Mouse (Mus musculus): ENCODE results near the gene Notch1. TPM values are rescaled to one million over a fixed set of nuclear protein-coding genes. Genes with fewer than 3 reads are reported as not detected.

Notch1 gene
- total RNA-seq, 2 experiments from 2014 or later, result 30.4 to 31.4 TPM

DNA sequence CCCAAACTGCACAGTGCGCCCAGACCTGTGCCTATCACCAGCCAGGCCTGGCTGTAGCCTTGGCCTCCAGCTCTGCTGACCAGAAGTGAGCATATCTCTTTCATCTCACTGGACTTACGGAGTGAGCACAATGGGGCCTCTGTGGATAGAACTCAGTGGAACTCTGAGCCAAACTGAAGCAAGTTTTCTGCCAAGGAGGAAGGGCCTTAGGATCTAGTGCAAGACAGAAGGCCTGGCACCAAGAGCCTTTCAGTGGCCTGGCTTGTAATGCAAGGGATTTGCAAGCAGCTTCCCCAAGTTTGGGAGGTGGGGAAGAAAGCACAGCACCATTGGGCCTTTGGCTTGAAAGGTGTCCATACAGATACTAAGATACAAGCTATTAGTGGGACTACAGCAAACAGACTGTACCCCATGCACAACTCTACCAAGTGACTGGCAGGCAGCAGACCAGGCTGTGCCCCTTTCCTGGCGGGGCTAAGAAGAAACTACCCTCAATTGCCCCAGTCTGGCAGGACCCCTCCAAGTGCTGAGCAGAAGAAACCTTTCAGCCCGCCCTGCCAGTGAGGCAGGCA, 16.4 kb downstream of the Notch1 start:
- peak; percentile 53 to 57 for DNase-seq

DNA sequence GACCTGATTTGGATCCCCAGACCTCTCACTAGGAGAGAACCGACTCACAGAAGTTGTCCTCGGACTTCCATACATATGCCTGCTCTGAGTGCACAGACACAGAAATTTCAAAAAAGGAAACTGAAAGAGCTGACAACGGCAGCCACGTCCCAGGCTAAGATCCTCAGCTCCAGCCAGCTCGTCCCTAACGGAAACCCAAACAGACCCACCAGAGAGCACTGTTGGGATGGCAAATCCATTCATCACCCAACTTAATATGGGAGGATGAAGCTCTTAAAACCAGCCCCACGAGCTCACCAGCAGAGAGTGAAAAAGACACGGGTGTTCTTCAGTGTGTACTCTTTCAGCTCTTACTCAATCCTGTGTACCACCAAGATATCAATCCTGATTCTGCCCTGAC, 17.8 kb downstream of the Notch1 start:
- no peak for DNase-seq

DNA sequence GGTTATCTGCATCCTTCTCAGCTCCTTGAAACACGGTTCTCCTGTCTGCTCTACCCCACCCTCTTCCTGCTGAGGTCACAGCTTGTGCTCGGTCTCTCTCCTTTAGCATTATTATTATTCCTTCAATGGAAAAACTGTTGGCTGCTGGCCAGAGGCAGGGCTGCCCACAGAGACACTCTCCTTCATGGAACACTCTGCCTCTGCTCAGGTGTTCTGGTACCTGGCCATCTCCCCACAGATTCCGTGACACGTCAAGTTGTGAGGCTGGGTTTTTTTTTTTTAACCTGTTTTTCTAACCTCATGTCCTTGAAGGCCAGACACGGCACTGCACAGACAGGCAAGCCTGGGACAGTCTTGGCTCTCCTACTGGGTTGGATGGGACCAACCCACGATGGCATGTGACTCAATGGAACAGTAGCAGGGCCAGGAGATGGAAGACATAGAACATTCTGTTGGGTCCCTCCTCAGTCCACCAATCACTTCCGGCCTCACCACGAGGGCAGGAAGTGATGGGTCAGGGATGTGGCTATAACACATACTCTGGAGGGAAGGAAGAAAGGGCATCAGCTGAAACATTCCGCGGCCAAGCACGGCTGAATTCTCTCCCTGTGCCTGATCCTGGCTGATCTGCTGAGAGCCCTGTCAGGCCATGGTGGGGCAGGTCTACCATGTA, 18.5 kb downstream of the Notch1 start:
- no peak for DNase-seq

DNA sequence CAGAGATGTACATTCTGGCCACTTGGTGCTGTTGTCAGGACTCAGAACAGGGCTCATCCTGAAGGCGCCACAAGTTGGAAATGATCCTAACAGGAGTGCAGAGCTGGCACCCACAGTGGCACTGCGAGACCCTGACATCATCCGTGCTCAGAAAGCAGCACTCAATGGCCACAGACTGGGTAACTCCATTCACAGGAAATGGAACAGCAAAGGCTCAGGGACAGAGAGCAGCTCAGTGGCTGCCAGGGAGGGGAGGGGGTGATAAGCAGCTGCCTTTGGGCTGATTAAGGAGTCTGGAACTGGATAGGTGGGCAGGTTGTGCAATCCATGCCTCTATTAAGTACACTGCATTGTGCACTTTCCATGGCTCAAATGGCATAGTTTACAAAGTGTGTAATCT, 20.0 kb downstream of the Notch1 start:
- DNase-seq, result no peak

DNA sequence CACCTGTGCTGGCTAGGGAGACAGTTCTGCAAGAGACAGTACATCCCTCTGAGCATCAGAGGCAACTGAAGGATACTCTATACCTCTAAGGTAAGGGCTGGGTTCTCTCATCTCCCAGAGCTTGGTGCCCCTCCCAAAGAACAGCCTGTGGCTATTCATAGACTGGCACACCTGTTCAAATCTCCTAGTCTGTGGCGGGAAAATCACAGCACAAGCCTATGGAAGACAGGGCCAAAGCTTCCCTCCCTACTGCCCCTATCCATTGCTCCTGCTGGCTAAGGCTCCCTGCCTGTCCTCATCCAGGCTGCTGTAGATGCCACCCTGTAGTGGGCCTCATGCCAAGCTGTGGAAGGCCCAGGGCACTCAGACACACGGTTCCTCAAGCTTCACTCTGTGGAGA, 20.8 kb downstream of the Notch1 start:
- no peak for DNase-seq

DNA sequence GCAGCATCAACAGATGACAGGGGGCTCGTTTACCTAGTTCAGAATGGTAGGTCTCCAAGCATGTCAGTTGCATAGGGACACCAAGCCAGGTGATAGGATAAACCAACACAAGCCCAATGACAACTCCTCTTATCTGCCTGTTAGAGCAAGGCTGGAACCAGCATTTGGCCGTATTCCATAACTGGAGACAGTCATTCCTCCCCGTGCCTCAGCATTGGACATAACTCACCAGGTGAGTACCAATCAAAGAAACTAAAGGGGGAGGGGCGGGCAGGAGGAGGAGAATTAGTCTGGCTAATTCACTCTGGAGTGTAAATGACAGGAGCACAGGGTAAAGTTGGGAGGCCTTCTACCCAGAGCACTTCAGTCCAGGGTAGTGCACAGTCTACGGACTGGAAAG, 21.5 kb downstream of the Notch1 start:
- DNase-seq, result no peak

DNA sequence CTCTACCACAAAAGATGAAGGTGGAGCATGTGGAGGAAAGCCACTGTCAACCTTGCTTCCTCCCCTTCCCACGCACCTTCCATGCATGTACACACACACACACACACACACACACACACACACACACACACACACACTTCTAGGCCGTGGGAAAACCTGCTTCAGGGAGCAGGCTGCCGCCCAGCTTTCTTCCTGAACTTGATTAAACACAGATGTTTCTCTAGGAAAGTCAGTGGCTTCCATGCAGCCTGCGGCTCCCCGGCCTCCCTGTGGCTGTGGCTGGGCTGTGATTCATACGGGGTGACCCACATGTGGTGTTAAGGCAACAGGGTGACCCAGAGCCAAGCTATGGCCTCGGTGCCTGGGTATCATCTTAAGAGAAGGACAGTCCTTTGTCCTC, 22.1 kb downstream of the Notch1 start:
- no peak for DNase-seq

DNA sequence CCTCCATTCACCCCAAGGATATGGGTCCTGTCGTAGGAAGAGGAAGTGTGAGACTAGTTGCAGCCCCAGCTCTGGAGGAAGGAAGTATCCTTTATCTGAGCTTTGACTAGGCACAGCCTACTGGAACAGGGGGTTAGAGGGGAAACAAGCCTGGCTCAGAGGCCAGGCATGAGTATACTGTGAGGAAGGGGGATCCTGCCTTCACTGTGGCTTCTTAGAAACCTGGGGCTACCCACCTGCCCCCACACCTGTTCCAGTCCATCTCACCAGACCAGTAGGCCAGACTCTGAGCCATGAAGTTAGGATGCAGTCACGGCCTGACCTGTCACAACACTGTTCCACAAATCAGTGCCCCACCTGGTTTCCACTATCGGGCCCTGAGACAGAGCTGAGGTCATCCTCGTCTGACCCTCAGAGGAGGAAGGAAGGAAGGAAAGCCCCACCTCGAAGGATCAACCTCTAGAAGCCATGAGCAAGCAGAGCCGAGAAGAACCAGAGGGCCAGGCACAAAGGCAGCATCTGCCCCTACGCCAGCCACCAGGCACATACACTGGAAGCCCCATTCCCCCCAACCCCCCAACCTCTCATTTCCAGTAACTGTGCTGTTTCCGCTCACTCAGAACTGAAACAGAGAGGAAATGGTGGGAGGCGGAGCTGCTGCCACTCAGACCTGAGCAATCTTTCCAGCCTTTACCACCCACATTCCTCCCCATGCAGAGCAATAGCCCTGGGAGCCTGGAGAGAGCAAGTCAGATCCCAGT, 23.3 kb downstream of the Notch1 start:
- no peak for DNase-seq

DNA sequence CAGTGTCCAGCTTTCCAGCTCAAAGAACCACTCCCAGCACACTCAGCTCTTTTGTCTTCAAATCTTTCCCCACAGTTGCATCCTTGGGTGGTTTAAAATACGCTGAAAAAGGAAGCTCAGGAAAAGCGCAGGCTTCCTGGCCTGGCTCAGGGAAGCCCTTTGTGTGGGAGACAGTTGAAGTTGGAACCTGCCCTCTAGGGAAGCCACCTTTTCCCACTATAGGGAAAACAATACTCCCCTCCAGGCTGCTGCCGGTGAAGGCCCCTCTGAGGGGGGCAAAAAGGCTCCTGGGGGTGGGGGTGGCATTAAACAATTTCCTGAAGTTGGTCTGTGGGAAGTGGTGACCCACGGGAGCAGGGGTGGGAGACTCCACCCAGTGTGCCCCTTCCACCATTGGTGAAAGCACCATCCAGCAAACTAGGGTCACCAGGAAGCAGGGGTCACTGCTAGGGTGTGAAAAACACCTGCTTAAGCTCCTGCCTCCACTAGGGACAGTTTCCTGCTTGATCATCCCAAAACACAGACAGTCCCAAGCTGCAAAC, 25.6 kb downstream of the Notch1 start:
- no peak for DNase-seq

DNA sequence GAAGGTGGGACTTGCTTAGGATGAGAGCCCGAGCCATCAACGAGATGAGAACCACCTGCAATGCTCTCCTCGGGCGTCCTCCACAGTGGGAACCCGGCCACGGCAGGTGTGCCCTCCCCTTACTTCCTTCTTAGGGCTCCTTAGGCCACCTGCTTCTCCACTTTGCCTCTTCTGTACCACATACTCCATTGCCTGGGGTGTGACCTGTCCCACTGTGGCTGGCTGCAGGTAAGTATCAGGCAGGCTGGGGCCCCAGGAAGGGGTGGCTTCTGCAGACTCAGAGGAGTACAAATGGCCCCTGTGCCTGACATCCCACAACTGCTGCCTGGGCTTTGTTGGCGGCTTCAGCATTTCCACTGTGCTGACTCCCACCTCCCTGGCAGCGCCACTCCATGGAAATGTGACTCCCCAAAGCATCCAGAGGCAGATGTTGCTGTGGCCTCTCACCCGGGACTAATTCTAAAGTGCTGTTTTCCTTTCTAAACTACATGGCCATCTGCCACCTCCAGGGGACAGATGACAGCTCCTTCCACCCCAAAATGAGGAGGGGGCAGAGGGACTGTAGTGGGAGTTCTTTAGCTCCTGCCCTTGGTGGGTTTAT, 27.8 kb downstream of the Notch1 start:
- no peak for DNase-seq

DNA sequence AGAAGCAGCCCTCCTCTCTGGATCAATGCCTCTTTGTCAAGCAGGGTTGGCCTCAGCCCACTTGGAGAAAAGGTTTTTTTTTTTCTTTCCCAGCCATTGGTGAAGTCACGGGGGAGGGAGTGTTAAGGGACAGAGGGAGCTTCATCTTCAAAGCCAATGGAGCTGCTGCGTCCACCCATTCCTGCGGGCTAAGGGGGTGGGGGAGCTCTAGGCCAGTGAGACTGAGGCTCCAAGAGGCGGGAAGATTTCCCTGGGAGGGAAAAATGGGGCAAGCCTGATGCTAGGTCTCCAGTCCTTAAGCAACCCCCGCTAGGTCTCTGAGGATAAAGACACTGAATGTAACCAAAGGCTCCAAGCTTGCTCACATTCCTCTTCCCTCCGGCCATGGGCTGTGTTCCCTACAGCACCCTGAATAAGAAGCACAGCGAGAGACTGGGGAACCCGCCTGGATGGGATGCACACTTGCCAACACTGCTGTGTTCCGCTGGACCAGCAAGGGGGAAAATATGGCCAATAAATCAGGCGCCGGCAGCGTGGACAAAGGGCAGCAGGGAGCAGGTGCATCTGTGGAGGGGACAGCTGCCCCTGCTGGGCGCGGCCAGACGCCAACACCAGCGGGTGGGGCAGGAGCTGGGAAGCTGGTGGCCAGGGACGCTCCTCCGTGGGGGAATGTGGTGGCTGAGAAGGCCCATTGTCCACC, 29.0 kb downstream of the Notch1 start:
- peak; percentile 57 to 69 for DNase-seq

DNA sequence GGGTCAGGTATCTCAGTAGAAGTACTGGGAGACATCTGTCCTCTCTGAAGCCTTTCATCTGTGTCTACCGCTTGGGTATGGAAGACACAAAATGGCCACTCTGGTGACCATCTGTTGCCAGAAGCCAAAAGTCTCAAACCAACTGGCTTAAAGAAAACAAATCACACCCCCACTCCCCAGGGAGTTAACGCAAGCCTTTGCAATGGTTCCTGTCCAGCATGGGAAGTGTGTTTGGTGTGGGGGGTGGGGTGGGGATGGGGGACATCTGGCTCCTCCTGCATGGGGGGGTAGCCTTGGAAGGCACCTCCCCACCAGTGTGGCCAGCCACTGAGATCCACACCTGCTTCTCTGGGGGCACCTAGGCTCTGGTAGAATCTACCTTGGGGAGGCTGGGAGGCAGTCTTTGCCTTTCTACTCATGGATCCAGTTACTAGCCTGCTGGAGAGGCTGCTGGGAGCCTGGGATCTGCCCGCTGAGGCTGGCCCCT, 29.6 kb downstream of the Notch1 start:
- DNase-seq, result no peak

DNA sequence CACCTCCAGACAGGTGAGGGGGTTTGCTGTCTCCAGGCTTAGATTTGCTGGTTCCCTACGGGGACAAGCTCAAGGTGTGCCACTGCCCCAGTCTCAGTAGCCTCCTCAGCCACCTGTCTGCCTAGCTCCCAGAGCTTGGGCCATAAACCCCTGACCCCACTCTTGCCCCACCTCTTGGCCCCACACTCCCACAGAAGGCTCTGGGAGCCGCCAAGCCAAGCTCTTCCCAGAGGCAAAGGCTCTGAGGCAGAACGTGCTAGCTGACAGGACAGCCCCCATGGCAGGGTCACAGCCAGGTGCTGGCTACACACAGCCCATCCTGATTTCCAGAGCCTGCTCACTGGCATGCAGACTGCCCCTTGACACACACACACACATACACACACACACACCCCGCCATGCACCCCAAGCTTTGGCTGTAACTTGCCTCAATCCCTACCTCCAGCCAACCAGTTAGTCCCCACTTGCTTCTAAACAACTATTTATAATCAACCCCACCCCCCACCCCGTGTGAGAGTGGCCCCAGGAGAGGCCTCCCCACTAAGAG, 30.1 kb downstream of the Notch1 start:
- no peak for DNase-seq

DNA sequence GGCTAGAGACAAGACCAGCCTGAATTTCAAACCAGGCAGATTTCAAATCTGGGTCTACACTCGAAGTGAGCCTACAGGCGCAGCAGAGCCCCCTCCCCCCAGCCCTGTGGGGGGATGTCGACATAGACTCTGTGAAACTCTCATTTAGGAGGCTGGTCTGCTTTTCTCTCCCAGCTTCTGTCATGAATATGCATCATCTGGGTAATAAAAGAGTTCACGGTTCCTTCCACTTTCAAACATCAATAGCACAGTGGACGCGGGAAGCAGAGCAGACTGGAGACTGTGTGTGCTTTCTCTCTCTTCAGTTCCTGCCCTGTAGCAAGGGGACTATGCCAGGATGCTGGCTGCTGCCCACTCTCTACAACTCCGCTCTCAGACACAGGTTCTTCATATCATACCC, 30.8 kb downstream of the Notch1 start:
- DNase-seq, result no peak

DNA sequence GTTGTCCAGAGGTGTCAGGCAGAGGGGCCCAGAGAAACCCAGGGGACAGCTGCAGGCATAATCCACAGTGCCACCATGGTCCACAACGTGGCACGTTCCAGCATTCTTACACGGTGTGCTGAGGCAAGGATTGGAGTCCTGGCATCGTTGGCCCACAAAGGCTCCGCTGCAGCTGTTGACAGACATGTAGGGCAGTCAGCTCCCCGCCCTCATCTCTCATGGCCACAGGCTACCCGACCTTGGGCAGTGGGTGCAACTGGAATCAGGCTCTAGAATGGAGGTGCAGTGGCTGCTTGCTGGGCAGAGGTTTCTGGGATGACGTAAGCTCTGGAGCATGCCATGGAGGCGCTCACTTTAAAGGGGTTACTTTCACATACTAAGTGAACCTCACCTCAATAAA, 31.2 kb downstream of the Notch1 start:
- DNase-seq, result no peak

DNA sequence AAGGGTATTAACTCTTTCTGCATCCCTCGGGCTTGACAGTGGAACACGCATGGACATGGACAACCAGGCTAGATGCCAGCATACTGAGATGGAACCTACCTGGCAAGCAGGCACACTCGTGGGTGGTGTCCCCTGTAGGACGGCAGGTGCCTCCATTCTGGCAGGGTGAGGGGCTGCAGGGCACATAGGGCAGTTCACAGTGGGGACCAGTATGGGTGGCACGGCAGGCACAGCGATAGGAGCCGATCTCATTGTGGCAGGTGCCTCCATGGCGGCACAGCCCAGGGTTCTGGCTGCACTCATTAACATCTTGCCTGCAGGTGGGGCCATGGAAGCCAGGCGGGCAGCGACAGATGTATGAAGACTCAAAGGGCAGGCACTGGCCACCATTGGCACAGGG, 32.3 kb downstream of the Notch1 start:
- DNase-seq, result no peak

DNA sequence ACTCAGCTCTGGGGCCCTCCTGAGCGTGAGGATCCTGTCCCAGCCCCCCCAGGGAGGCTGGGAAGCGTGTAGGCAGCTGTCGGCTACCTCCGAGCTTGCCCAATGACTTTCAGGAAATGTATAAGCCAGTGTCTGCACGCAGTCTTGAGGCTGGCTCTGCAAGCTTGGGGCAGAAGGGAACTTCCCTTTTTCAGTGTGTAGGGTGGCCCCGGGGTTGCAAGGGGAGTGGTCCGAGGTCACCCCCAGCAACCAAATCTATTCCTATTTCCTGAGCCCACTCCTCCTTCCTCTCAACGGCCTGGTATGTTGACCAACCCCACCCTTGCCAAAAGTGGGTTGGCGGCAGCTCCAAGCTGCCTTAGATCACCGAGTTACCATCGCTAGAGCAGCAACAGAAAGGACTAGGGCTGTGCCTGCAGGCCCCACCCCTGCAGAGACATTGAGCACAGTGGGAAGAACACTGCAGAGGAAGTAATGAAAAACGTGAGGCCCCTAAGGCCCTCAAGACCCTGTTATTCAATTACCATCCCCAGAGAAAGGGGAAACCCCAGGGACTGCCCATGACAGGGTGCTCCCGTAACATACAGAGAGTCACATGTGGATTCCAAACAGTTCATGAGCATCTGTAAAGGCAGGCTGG, 33.1 kb downstream of the Notch1 start:
- DNase-seq, result no peak

DNA sequence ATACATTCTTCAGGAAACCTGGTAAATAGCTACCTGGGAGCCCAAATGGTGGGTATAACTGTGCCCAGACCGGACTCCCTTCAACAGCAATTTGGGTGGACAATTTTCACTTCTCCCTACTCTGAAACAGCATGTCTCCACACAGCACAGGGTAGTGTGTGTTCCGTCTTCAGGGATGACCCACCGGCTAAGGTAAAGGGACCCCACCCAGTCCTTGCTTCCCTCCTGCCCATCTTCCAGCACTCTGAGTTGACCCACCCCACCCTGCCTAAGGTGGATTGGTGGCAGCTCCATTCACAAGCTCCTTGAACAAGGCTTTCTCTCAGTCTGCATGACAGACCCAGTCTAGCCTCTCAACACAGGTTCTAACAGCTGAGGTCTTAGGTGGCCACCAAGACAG, 33.6 kb downstream of the Notch1 start:
- DNase-seq, result no peak

DNA sequence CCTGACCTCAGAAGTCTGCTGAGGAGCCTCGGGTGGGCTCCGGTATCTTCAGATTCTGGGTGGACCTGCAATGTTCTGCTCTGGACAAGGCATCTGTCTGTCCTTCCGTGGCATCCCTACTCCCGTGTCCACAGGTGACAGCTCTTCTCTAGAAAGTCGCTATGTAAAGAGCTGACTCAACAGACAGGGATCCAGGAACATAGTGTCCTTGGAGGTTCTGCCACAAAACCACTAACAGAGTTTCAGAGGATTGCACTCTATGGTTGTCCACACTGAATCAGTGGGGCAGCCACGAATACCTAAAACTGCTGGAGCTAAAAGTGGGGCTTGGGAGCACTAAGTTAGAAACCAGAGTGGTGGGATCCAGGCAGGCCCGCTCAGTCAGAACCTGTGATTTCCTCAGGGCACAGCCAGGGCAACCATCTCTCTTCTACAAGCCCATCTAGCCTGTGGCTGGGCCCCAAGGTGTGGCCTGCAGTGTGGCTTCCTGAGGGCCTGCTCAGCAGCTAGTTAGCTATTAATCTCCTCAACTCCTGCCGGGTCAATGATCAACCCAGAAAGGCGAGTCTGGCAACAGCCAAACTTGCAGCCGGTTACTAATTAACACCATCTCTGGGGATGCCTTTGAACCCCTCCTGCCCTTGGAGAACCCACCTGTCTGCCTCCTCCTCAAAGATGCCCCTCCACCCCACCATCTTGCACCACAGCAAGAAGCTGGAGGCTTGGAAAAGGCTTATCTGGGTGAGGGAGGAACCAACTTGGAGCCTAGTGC, 34.6 kb downstream of the Notch1 start:
- no peak for DNase-seq

DNA sequence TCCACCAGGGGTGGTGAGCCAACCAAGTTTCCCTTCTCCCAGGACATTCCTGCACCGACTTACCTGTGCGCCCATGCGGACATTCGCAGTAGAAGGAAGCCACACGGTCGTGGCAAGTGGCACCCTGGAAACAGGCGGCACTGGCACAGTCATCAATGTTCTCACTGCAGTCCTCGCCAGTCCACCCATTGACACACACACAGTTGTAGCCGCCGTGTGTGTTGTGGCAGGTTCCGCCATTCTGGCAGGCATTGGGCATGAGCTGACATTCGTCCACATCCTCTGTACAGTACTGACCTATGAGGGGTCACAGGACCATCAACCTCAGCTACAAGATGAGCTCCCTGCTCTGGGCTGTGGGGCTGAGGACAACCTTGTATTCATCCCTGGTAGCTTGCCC, 35.6 kb downstream of the Notch1 start:
- no peak for DNase-seq

DNA sequence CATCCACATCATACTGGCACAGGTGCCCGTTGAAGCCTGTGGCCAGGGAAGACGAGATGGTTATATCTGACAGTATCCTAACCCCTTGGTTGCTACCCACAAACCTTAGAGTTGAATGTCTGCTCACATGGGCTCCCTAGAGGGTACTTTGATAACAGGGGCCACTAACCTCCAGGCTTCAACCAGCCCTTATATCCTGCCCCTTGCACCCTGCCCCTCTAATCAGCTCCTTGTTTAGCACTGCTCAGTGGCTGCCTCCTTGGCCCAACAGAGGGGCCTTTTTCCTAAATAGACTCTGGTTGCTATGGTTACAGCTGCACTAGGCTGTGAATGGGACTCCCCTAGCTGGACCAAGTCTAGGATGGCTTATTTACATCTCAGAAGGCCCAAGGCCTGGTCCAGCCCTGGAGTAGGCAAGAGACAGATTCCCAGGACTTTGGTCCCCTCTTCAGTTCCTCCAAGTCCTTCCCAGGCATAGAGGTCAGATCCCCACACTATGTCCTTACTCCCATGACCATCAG, 37.7 kb downstream of the Notch1 start:
- no peak for DNase-seq

All from layer of hippocampus, postnatal 36 days (tissue).